Mouse (Mus musculus) heart, adult 8-10 months (tissue): ENCODE measurements around the gene Scn3a. TPM values are rescaled to one million over a fixed set of nuclear protein-coding genes. Genes with fewer than 3 reads are reported as not detected.
A peak's percentile ranks its signal among the peaks of the same experiment; 100 is the strongest.

Experiments
- DNase-seq: peaks from one replicate; pipeline ENCODE4 v3.0.0; 2022; ENCODE audit warnings: low spot score
- total RNA-seq, 4 experiments: library from RNA; stranded (reverse); gene quantifications; 2 replicates each; pipeline ENCODE4 v1.2.4; 2022

Gene Scn3a
- total RNA-seq, 4 experiments from 2014 or later, result 0.50 to 1.5 (median 0.73) TPM

DNA sequence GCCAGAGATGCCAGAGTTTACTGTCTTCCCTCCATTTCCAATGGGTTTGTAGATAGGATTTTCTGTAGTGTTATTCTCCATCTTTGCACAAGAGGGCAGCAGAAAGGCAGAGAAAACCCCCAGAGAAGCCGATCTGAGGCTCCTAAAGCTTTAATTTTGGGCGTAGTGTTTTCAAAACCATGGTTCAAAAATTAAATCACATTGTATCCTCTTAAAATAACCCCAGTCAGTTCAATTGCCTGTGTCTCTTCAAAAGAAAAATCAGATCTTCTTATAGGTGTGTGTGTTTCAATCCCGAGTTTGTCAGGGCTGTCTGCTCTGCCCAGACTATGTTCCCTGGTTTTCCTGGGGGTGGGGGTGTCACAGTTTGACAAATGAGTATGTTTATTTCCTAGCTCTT lies 153.7 kb downstream of the Scn3a start:
- DNase-seq, result peak; percentile 58

Other genes with a start within 250 kb of the Scn3a start
- gene Slc38a11, start 203.6 kb downstream of the Scn3a start, total RNA-seq, result 1 to 10 TPM in 3 of 4 experiments, under 1 TPM in 1; 0.91 to 2.5 (median 1.6) TPM
- gene Scn2a, start 53.1 kb upstream of the Scn3a start, total RNA-seq, result under 1 TPM; 0.33 to 0.60 (median 0.47) TPM